Mouse (Mus musculus): Measurements from ENCODE around the gene G6pc. TPM values are rescaled to one million over a fixed set of nuclear protein-coding genes. Genes with fewer than 3 reads are reported as not detected.

Gene G6pc
- polyA plus RNA-seq, 1 experiment from 2014 or later = not detected

DNA sequence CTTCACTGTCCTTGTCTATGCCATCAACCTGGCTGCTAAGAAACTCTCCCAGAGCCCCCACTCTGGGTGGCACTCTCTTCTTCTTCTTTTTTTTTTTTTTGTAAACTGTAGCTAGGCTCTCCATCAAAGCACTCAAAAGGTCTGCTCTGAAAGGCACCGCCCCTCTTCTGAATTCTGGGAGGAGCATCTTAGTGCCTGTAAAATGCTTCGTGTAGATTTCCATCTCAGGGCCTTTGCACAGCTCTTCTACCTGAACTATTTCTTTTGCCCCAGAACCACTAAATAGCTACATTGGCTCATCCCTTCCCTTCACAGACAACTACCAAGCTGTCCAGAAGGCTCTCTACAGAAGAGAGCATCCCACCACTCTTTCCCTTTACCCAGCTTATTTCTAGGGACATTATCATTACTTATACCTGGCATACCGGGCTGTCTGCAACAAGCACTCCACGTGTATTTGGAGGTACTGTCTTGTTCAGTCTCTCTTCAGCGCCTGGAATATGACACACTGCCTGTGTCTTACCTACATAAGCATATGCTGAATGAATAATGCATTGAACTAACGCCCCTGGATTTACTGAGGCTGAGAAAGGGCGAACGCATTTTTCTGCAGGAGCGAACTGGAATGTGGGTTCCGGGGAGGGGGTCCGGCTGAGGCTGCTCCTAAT lies 49.2 kb downstream of the G6pc start:
- peak overlapping the region; percentile 72 for H3K9ac ChIP-seq
- peak overlapping the region; percentile 79 for H3K27ac ChIP-seq (replicated peaks)
- 2% methylated on average over 11 of the region's 11 CpGs for WGBS
- no peaks in the 10 kb centered on the region for H3K27me3 ChIP-seq
- no peaks in the 10 kb centered on the region for H3K9me3 ChIP-seq (replicated peaks)
- ATAC-seq (ENCODE audit: insufficient number of reproducible peaks, low FRiP score, low TSS enrichment, low read depth) = no peak; the same call in 1 of the 2 replicates
- H3K4me2 ChIP-seq (replicated peaks) = peak overlapping the region; percentile 73
- peaks cover 18% of the 10 kb centered on the region; the same call in 1 of the 2 replicates for H3K36me3 ChIP-seq
- H3K4me3 ChIP-seq (replicated peaks) = peak overlapping the region; percentile 85
- peaks cover 9% of the 10 kb centered on the region; the same call in 1 of the 2 replicates for H3K4me1 ChIP-seq

- Histone ChIP-seq H3K36me3 (peaks cover 11% of the 10 kb centered on the region; the same call in 1 of the 2 replicates), H3K4me2 (replicated peaks) (peak within 1 kb of the TSS; percentile 73), H3K4me3 (replicated peaks) (peak within 1 kb of the TSS; percentile 85), H3K9me3 (replicated peaks) (no peaks in the 10 kb centered on the region), H3K27me3 (no peaks in the 10 kb centered on the region), H3K27ac (replicated peaks) (peak within 1 kb of the TSS; percentile 79), H3K4me1 (peaks cover 9% of the 10 kb centered on the region; the same call in 1 of the 2 replicates), H3K9ac (peak within 1 kb of the TSS; percentile 72)
- WGBS = under 1% methylated on average over 45 of the region's 45 CpGs
- peak; percentile 77 for ATAC-seq (ENCODE audit: insufficient number of reproducible peaks, low FRiP score, low TSS enrichment, low read depth)
Measured at GRCm38 (mm10) chr11:101417101-101417855, 49.9 kb downstream of the G6pc start, which contains the start of gene Aarsd1. TSS of gene Aarsd1 (minus strand) at chr11:101417615.

DNA sequence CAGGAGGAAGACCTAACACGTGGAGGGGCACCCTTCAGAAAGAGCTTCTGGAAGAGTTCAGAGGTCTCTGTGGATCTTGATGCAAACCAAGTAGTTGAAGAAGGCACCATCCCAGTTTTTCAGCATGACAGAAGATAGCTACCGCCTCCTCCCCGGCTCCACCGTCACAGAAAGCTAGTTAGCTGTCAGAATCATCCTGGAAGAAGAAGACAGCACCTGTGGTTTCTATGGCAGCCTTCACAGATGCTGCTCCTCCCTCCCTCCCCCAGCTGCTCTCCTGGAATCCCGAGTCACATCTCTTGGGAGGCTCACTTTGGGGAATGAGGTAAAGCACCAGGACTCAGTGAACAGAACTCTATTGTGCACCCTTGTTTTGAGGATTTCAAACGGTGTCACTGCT lies 51.6 kb downstream of the G6pc start:
- 54% methylated on average over 6 of the region's 6 CpGs for WGBS
- H3K9ac ChIP-seq = no peak overlapping the region
- H3K27me3 ChIP-seq = no peaks in the 10 kb centered on the region

GRCm38 (mm10) chr11:101419610-101420009 lies 52.2 kb downstream of the G6pc start:
- Histone ChIP-seq H3K4me2 (replicated peaks) (no peak overlapping the region), H3K27ac (replicated peaks) (no peak overlapping the region), H3K9ac (no peak overlapping the region), H3K9me3 (replicated peaks) (no peaks in the 10 kb centered on the region), H3K36me3 (no peaks in the 10 kb centered on the region), H3K4me3 (replicated peaks) (no peak overlapping the region), H3K4me1 (peaks cover 20% of the 10 kb centered on the region), H3K27me3 (no peaks in the 10 kb centered on the region)
- no peak for ATAC-seq (ENCODE audit: insufficient number of reproducible peaks, low FRiP score, low TSS enrichment, low read depth)
- 32% methylated on average over 3 of the region's 3 CpGs for WGBS

More for the DNA sequence above, 51.6 kb downstream of the G6pc start:
- Histone ChIP-seq H3K4me3 (replicated peaks) (no peak overlapping the region), H3K4me2 (replicated peaks) (no peak overlapping the region), H3K36me3 (no peaks in the 10 kb centered on the region), H3K9me3 (replicated peaks) (no peaks in the 10 kb centered on the region), H3K27ac (replicated peaks) (no peak overlapping the region), H3K4me1 (peaks cover 14% of the 10 kb centered on the region)
- no peak for ATAC-seq (ENCODE audit: insufficient number of reproducible peaks, low FRiP score, low TSS enrichment, low read depth)

DNA sequence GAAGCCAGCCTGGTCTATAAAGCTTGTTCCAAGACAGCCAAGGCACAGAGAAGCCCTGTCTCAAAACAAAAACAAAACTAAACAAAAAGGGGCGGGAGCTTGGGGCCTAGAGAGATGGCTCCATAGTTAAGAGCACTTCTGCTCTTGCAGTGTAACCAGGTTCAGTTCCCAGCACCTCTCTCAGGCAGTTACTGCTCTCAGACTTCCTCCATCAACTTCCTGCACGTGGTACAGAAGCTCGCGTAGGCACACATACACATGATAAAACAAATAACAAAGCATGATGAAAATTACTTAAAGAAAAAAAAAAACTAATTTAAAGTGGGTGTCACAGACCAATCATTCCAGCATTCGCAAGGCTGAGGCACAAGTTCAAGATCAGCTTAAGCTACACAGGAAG lies 52.8 kb downstream of the G6pc start:
- Histone ChIP-seq H3K9me3 (replicated peaks) (no peaks in the 10 kb centered on the region), H3K4me1 (peaks cover 20% of the 10 kb centered on the region), H3K9ac (no peak overlapping the region), H3K4me2 (replicated peaks) (no peak overlapping the region), H3K27me3 (no peaks in the 10 kb centered on the region), H3K4me3 (replicated peaks) (no peak overlapping the region), H3K36me3 (no peaks in the 10 kb centered on the region), H3K27ac (replicated peaks) (no peak overlapping the region)
- 88% methylated on average over 5 of the region's 5 CpGs for WGBS
- ATAC-seq (ENCODE audit: insufficient number of reproducible peaks, low FRiP score, low TSS enrichment, low read depth) = no peak

DNA sequence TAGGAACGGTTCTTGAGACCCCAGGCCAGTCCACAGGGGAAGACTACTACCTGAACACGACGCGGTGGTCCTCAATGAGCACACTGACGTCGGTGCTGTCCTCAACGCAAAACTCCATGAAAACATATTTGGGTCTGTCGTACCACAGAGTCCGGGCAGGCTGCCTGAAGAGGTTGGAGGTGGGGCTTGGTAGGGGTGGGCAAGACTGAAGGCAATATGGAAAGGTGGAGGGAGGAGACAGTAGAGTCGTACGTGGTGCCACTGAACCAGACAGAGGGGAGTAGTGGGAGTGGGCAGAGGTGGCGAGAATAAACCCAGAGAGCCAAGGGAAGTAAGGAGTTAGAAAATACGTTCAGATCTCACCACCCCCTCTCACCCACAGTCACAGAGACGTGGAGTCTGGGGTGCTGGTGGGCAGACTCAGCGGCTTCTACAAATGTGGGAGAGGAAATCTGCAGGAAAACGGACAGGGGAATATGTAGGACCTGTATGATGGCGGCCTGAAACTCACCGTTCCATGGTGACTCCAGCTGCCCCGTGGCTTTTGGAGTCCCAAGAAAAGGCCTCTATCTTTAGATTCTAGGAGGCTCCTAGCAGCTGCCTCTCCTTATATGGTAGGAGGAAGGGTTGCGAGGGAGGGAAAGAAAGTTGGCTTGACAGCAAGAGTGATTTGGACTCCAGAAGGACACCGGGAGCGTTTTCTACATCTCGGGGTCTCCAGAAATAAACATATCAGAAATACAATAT lies 56.9 kb downstream of the G6pc start, which contains the start of gene Gm27029:
Gm27029 (minus strand) TSS at position 692 of the 747 bp plus-strand sequence.
- ATAC-seq (ENCODE audit: insufficient number of reproducible peaks, low FRiP score, low TSS enrichment, low read depth) = peak; percentile 64
- H3K36me3 ChIP-seq = no peaks in the 10 kb centered on the region; the same call in 1 of the 2 replicates
- peaks cover 30% of the 10 kb centered on the region for H3K4me1 ChIP-seq
- H3K9ac ChIP-seq = peak within 1 kb of the TSS; percentile 72
- H3K4me3 ChIP-seq (replicated peaks) = peak within 1 kb of the TSS; percentile 89
- H3K9me3 ChIP-seq (replicated peaks) = no peaks in the 10 kb centered on the region
- 4% methylated on average over 23 of the region's 23 CpGs for WGBS
- peak within 1 kb of the TSS; percentile 90 for H3K4me2 ChIP-seq (replicated peaks)
- no peaks in the 10 kb centered on the region for H3K27me3 ChIP-seq
- peak within 1 kb of the TSS; percentile 90 for H3K27ac ChIP-seq (replicated peaks)

DNA sequence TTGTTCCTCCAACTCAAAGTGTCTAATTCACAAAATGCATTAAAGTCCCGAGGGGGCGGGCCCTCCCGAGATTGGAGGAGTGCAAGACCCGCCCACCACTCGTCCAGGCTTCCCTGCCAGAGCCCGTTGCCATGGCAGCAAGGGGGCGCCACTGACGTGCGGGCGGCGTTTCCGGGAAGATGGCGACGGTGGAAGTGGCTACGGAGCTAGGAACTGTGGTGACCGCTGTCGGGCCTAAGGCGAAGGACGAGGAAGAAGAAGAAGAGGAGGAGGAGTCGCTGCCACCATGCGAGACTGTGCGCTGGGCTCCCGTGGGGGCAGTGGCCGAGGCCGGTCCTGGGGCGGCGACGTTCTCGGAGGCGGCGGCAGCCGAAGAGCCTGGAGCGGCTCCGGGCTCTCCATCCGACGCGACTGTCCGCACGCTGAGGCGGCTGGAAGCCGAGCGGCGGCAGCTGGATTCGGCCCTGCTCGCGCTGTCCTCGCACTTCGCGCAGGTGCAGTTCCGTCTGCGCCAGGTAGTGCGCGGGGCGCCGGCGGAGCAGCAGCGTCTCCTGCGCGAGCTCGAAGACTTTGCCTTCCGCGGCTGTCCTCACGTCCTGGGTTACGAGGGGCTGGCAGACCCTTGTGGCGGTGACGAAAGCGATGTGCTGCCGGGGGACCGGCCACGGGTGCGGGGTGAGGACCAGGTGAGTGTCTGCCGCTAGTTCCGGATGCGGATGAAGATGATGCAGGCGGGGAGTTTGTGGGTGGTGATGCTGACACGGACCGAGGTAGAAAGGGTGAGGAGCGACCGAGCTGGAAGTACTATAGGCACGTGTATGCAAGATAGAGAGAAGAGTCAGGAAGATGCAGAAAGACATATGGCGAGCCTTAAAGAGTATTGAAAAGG lies 57.8 kb downstream of the G6pc start, which contains the start of the genes Rundc1 and Ptges3l:
Rundc1 (plus strand) TSS at position 161 of the 889 bp plus-strand sequence.
Ptges3l (minus strand) TSS at position 409 of the 889 bp plus-strand sequence.
- peak; percentile 92 for ATAC-seq (ENCODE audit: insufficient number of reproducible peaks, low FRiP score, low TSS enrichment, low read depth)
- H3K9me3 ChIP-seq (replicated peaks) = no peaks in the 10 kb centered on the region
- H3K4me1 ChIP-seq = peaks cover 30% of the 10 kb centered on the region
- H3K4me2 ChIP-seq (replicated peaks) = peak within 1 kb of the TSS; percentile 90
- peak within 1 kb of the TSS; percentile 89 for H3K4me3 ChIP-seq (replicated peaks)
- under 1% methylated on average over 81 of the region's 81 CpGs for WGBS
- peak within 1 kb of the TSS; percentile 90 for H3K27ac ChIP-seq (replicated peaks)
- H3K36me3 ChIP-seq = peaks cover 9% of the 10 kb centered on the region
- H3K9ac ChIP-seq = peak within 1 kb of the TSS; percentile 72
- H3K27me3 ChIP-seq = no peaks in the 10 kb centered on the region

GRCm38 (mm10) chr11:101426165-101426564 lies 58.8 kb downstream of the G6pc start:
- H3K9ac ChIP-seq = no peak overlapping the region
- WGBS = 44% methylated on average over 8 of the region's 8 CpGs
- no peaks in the 10 kb centered on the region for H3K27me3 ChIP-seq
- H3K4me2 ChIP-seq (replicated peaks) = peak overlapping the region; percentile 90
- H3K36me3 ChIP-seq = peaks cover 19% of the 10 kb centered on the region
- H3K4me1 ChIP-seq = peaks cover 30% of the 10 kb centered on the region
- peak overlapping the region; percentile 89 for H3K4me3 ChIP-seq (replicated peaks)
- H3K27ac ChIP-seq (replicated peaks) = no peak overlapping the region
- ATAC-seq (ENCODE audit: insufficient number of reproducible peaks, low FRiP score, low TSS enrichment, low read depth) = no peak
- H3K9me3 ChIP-seq (replicated peaks) = no peaks in the 10 kb centered on the region

Data from embryonic facial prominence, embryonic 15.5 days (tissue).